Mouse (Mus musculus) T-helper 1 cell (primary cell): Measurements from ENCODE around the gene Adamts15.

Experiments
- in situ Hi-C: fragments of 300-600 bp; cut with MboI, MseI; formaldehyde crosslinking; loops from one replicate; pipeline ENCODE4 v1.15.1; 2025; ENCODE audit warnings: high pct_unique_total_duplicates

The Adamts15 gene

DNA sequence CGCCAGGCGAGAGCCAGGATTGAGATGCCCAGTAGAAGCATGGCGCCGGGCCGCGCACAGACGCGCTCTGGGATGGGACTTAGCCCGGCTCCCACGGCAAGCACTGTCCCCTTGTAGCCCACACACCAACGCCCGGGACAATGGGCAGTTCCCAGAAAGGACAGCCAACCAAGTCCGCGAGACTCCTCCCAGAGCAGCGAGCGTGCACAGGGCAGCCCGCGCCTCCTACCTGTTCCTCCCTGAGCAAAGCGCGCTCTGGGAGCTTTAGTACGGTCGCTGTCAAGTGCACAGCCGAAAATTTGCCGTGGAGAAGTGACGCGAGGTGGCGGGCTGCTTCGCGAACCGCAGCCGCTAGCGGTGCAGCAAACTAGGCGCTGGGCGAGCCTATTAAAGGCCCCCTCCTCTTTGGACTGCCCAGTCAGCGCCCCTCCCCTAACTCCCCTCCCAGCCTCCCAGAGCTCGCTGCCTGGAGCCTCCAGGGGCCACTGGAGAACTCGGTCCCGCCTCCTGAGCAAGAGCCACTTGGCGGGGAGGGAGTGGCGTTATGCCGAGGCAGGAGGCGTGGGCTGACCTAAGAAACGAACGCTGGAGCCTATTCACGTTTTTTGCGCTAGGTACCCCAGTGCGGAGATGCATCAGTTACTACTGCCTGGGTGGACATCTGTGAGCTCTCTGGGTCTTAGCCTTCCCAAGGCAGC, at the start of gene Adamts15:
Adamts15 (minus strand) TSS at position 256 of the 698 bp plus-strand sequence.
- in situ Hi-C loops: no loop called here

DNA sequence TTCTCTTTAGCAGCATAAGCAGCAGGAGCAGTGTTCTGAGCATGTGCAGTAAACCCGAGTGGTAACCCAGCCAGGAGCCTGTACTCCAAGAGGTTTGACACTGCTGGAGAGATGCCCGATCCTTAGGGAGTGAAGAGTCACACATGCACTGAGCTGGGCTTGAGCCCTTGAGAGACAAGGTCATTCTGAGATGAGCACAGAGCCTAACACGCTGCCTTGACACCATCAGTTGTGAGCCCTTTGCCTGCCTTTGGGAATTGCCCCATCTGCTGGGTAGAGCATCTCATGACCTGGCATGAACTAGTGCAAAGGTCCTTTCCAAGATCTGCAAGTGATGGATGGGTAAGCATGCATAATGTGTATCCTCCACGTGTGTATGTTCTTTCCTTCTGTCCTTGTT, 49.7 kb upstream of the Adamts15 start:
- in situ Hi-C loops: no loop called here

DNA sequence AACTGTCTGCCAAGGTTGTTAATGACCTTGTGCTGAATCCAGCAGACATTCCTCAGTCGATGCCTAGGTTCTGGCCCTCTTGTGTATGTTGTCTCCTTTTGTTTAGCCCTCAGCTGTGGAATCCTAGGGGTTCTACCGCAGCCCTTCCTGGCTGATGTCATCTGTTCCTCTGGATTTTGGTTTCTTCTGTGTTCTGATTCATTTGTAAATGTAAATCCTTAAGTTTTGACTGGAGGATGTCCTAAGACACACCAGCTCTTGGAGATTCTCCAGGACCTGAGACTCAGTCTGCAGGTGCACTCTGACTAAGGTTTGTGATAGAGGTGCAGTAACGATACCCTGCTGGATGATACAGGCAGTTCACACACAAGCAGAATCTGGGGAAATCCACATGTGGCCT, 47.7 kb upstream of the Adamts15 start:
- in situ Hi-C loops: no loop called here

DNA sequence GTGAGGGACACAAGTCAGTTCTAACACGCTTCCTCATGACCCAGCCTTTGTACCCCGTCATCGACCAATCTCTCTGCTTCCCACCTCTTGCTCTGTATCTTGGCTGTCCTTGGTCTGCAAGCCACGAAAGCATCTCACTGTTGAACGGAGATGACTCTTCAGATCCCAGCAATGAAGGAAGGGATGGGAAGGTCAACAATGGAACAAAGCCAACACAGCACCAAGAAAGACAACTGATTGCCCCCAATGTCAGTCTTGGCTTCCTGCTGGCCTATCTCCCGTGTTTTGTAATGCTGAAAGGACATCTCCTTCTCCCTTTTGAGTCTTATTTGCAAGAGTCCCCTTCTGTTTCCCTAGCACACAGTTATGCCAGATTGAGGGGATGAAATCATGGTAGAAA, 45.9 kb upstream of the Adamts15 start:
- in situ Hi-C loops: no loop called here

DNA sequence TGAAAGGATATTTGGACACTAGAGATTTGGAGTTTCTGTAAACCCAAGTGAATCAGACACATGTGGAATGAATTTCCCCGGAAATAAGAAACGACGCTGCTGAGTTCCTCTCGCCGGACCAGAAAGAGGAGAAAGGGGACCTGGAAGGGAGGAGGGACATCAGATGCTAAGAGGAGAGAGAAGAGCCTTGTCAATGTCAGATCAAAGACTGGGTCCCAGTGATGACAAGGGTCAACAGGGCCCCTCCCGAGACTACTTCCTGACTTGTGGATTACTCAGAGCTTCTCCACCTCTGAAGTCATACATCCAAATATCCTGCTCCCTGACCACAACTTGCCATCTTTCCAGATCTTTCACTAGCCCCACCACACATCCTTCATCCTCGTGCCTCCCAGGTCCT, 44.6 kb upstream of the Adamts15 start:
- in situ Hi-C loops: no loop called here

DNA sequence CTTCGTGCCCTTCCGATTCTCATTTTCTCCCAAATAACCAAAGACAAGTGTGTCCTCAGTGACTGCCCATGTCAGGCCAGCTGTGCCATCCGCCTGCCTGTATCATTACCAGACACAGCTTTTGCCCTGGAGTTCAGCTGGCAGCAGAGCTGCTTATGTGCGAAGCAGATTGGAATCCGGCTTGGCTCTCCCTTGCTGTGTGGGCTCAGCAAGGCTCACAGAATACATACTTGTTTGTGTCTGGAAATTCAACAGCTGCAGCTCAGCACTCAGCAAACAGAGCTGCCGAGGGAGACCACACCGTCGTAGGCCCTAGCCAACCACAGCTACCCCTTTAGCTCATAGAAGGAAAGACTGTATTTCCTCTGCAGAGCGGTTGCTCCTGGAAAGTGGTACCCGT, 42.4 kb upstream of the Adamts15 start:
- in situ Hi-C loops: no loop called here

DNA sequence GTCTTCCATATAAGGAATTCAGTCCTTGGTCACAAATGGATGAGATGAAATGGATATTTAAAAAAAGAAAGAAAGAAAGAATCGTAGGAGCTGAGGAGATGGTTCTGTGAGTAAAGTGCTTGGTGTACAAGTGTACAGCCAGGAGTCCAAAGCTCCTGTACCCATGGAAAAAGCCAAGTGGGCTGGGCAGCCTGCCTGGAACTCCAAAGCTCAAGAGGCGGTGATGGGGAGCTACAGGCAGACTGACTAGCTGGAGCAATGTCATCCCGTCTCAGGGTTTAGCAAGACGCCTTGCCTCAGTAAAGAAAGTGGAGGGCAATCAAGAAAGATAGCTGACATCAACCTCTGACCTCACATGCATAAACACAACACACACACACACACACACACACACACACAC, 41.5 kb upstream of the Adamts15 start:
- in situ Hi-C loops: no loop called here

DNA sequence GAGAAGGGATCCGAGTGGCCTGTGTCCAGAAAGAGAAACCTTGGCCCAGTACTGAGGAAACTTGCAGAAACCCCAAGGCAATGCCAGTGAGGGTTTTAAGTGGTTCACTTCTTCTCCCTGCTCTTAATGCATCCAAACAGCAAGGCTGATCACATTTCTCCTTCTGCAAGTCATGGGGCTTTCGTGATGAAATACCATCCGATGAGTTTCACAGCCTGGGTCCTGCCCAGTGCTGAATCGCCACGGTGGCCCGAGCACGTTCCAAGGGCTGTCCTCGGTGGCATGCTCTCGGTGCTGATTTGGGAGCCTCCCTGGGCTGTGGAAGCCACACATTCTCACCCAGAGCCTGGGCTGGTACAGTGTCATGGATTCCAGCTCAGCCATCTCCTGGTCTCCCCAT, 33.0 kb upstream of the Adamts15 start:
- in situ Hi-C loops: no loop called here

DNA sequence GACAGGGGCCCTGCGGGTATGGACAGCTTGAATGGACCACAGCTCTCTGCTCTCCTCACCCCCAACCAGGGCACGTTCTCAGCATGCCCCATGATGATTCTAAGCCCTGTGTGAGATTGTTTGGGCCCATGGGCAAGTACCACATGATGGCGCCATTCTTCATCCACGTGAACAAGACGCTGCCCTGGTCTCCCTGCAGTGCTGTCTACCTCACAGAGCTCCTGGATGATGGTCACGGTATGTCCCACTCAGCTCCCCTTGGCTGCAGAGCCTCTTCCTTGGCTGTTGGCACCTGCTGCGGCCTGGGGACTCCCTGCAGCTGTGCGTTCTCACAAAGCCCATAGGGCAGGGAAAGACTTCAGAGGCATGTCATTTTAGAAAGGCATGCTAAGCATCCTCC, 31.0 kb upstream of the Adamts15 start:
- in situ Hi-C loops: loop anchor here (5.0 kb wide), 1 partner anchor 134 kb away; no protein-coding TSS in a partner anchor

DNA sequence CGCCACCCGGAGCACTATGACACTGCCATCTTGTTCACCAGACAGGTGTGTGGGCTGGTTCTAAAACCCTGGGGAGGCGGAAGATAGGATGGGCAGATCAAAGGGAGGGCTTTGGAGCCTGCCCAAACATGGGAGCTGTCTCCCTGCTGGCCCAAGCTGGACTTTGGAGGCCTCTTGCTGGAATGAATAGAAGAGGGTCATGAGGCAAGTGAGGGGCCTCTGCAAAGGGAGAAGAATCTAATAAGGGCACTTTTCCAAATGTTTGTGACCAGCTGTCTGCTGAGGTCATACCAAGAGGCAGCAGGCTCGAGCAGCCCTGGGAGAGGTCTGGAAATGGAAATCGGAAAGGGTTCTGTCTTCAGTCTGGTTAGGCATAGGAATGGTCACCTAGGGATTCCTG, 29.2 kb upstream of the Adamts15 start:
- in situ Hi-C loops: loop anchor here (5.0 kb wide), 1 partner anchor 136 kb away; no protein-coding TSS in a partner anchor

DNA sequence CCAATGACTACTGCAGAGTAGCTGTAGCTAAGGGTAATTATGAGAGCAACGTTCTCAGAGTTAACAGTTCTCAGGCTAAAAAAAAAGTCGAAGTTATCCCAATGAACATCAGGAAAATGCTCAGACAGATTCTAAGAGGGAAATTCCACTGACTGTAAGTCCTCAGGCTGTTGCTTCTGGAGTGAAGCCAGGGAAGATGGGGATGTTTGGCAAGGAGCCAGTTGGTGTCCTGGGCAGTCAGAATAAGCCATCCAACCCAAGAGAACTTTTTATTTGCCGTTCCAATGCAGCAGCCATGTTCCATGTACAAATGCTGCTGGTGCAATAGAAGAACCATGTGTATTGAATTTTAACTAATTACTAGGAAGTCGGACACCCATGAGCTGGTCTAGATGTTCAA, 28.3 kb upstream of the Adamts15 start:
- in situ Hi-C loops: loop anchor here (5.0 kb wide), 1 partner anchor 137 kb away; no protein-coding TSS in a partner anchor

DNA sequence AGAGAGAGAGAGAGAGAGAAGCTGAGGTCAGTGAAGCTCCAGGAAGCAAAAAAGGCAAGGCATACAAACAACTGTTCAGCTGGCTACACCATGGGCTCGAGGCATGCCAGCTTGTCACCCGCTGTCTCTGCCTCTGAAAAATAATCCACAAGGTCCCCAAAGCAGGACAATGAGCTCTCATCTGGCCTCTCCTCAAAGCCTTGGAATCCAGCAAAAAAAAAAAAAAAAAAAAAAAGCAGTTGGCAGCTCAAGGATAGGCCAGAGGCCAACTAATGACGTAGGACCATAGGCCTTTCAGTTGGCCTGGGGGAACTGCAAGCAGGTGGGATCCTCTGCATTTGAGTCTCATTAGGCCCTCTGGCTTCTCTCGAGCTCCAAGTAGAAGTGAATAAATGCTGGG, 27.7 kb upstream of the Adamts15 start:
- in situ Hi-C loops: loop anchor here (5.0 to 25.0 kb wide), 2 partner anchors 137 to 1288 kb away; no protein-coding TSS in a partner anchor

DNA sequence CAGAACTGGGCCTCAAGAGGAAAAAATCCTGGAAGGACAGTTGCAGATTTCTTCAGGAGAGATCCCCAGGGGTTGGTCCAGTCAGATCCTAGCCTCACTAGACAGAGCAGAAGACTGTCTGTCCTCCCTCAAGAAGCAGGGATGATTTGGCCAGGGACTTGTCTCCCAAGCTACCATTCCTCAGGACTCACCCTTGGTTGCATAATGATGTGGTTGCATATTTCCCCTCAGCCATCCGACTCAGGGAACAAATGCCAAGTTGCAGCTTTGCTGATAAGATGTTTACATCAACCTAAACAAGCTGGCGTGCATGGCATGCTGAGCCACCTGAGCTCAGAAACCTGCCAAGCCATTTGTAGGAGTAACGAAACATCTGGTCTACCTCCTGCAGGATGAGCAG, 27.2 kb upstream of the Adamts15 start:
- in situ Hi-C loops: loop anchor here (25.0 kb wide), 1 partner anchor 1287 kb away; no protein-coding TSS in a partner anchor

DNA sequence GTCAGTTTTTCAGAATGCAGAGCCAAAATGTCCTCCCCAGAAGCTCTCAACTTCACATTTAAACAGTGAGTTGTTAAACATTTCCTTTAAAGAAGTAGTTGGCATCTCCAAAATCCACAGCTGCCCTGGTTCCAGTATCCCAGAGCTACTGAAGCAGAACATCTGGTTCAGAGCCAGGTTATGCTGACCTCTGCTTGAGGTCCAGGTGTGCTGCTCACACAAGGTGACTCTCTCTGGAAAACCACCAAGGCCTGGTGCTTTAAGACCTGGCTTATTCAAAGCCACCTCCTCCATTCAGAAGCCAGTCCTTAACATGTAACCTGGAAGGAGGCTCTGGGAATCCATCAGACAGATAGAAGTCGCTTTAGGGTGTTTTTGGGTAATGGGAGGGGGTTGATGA, 23.0 kb upstream of the Adamts15 start:
- in situ Hi-C loops: loop anchor here (25.0 kb wide), 1 partner anchor 1283 kb away; no protein-coding TSS in a partner anchor

DNA sequence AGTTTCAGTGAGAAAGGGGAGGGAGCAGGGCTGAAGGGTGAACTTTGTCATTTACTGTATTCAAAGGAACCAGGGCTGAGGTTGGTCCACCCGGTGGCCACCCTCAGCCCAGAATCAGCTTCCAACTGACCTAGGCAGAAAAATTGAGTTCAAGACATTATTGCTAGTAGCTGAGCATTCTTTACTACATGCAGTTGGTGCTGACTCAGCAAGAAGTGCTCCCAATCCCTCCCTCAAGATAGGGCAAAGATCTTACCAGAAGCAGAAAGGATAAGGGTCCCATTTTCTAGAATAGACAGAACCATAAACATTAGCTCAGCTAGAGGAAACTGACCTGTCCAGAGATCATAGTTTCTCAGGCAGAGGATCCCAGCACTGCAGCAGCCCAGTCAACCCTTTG, 22.0 kb upstream of the Adamts15 start:
- in situ Hi-C loops: loop anchor here (5.0 to 25.0 kb wide), 2 partner anchors 462 to 1282 kb away; no protein-coding TSS in a partner anchor

DNA sequence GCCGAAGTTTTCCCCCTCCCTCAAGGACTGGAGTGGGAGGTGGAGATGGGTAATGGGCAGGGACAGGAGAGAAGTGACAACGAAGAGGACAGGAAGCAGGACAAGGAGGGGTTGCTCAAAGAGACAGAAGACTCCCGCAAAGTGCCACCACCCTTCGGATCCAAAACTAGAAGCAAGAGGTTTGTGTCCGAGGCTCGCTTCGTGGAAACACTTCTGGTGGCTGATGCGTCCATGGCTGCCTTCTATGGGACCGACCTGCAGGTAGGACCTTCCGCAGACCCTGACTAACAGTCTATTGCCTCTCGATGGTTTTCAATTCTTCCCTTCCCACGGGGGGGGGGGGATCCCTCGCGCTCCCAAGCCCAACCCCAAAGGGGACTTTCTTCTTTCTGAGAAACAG, 21.1 kb upstream of the Adamts15 start:
- in situ Hi-C loops: loop anchor here (5.0 to 25.0 kb wide), 2 partner anchors 461 to 1281 kb away; no protein-coding TSS in a partner anchor

DNA sequence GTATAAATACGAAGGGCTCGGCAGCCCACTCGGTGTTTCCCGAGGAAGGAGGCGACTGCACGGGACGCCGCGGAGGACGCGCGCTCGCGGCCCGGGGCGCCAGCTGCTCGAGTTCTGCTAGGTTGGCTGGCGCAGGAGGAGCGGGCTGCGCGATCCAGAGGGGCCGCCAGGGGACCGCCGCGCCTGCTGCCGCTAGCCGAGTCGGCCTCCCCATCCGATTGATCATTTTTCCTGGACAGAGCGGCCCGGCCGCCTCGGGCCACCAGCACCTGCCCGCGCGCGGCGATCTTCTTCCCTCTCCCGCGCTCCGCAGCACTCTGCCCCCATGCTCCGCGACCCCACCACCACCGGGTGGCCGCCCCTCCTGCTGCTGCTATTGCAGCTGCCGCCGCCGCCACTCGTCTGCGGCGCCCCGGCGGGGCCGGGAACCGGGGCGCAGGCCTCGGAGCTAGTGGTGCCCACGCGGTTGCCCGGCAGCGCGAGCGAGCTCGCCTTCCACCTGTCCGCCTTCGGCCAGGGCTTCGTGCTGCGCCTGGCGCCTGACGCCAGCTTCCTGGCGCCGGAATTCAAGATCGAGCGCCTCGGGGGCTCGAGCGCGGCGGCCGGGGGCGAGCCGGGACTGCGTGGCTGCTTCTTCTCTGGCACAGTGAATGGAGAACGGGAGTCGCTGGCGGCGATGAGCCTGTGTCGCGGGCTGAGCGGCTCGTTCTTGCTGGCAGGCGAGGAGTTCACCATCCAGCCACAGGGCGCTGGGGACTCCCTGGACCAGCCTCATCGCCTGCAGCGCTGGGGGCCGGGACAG, 20.5 kb upstream of the Adamts15 start, which contains the start of gene Adamts8:
Adamts8 (plus strand) TSS at position 51 of the 802 bp plus-strand sequence.
- in situ Hi-C loops: loop anchor here (5.0 to 25.0 kb wide), 2 partner anchors 460 to 1280 kb away; no protein-coding TSS in a partner anchor

DNA sequence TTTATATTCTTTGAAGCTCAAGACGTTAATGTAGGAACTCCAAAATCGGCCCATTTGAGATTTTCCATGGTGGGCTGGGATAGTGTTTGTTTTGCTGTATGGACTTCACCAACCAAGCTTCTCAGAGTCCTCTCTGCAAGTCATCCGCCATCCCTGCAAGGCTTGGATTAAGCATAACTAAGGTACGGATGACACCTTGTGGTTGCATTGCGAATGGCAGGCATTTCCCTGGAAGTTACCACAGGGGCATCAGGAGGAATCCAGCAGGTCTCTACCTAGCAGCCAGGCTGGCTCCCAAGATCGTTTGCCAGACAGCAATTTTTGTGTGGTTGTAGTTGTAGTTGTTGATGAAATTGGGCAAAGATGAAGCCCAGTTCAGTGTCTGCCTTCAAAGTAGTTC, 18.1 kb upstream of the Adamts15 start:
- in situ Hi-C loops: loop anchor here (5.0 to 25.0 kb wide), 2 partner anchors 458 to 1278 kb away; no protein-coding TSS in a partner anchor

DNA sequence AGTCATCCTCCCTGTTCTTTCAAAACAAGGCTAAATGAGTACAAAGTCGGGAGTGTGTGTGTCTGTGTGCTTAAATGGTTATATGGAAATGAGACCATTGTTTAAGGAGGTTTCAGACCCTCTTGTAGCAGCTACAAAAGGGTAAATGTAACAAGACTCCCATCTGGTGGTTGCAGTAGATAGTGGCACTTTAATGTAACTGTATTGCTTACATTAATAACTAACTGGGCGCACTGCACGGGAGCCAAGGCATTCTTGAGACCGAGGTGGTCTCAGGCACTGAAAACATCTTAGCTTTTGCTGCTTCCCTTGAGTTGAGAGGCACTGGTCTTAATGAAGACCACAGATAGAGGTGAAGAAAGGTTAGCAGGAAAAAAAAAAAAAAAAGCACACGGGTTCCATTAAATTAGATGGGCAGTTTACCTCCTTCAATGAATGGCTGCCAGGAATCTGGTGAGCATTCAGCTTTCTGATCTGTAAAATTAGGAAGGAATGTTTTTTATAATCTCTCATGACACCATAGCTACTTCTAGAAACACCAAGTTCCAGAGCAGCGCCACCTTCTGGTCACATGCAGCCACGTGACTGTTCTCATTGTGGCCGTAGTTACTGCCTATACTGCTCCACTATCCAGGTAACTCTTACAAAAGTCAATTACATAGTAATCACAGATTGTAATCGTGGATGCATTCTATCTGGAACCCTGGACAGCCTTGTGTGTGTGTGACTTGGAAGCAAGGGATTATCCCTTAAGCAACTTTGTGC, 14.6 kb upstream of the Adamts15 start:
- in situ Hi-C loops: loop anchor here (25.0 kb wide), 1 partner anchor 1275 kb away; no protein-coding TSS in a partner anchor

DNA sequence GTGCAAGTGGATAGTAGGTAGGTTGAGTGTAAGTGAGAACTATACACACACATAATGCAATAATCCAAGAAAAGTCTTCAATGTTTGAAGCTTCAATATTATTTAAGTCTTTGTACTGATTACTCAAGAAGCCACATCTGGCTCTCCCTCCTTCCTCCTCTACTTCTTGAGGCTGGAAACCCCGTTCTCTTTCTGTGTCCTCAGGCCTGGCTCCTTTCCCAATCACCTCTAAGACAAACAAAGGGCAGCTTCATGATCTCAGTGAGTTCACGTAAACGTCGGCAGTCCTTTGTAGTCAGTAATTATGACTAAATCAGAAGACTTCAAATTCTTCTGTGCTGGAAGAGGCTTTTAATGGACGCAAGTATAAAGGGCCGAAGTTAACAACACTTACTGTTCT, 12.6 kb upstream of the Adamts15 start:
- in situ Hi-C loops: loop anchor here (25.0 kb wide), 1 partner anchor 1273 kb away; no protein-coding TSS in a partner anchor

DNA sequence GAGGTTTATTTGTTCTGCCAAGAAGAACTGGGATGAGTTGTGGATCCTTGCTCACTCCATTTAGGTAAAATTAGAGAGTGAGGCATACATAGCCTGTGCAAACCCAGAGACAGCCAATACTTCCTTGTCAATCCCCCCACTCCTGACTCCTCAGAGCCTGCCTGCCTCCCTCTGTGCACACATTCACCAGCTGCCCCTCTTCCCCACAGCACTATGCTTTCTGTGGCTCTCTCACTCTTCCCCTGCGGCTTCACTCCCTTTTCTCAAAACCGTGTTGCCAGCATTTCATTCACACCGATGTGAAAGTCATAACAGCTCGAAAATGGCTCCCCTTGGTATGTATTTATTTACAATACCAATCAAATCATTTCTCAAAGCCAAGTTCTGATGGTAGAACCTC, 10.1 kb upstream of the Adamts15 start:
- in situ Hi-C loops: loop anchor here (25.0 kb wide), 1 partner anchor 1270 kb away; no protein-coding TSS in a partner anchor
